Mouse (Mus musculus) erythroblast, embryonic 14.5 days (primary cell): ENCODE results near the gene Prr7. TPM values are rescaled to one million over a fixed set of nuclear protein-coding genes. Genes with fewer than 3 reads are reported as not detected.

ENCODE experiments used
- H3K27me3 ChIP-seq: 2 replicates; pipeline ENCODE4 v1.6.1; 2012; ENCODE audit warnings: inconsistent platforms; ENCODE audit not compliant: control insufficient read depth
- H3K36me3 ChIP-seq: 2 replicates; pipeline ENCODE4 v1.6.1; 2012; ENCODE audit warnings: mild to moderate bottlenecking, inconsistent platforms; ENCODE audit not compliant: control insufficient read depth
- H3K4me1 ChIP-seq: 2 replicates; pipeline ENCODE4 v1.6.1; 2012; ENCODE audit warnings: inconsistent platforms; ENCODE audit not compliant: control insufficient read depth
- H3K4me3 ChIP-seq: replicated peaks from 2 replicates; pipeline ENCODE3; 2012; ENCODE audit warnings: moderate library complexity, mild to moderate bottlenecking, inconsistent platforms
- H3K9me3 ChIP-seq: 2 replicates; pipeline ENCODE4 v1.6.1; 2012; ENCODE audit warnings: low read length, inconsistent platforms, mixed read lengths; ENCODE audit not compliant: control insufficient read depth
- GATA1 ChIP-seq: IDR thresholded peaks from 2 replicates; pipeline ENCODE4 v1.6.1; 2012; ENCODE audit warnings: low read length, inconsistent platforms, mixed read lengths
- TAL1 ChIP-seq: IDR thresholded peaks from 3 replicates; pipeline ENCODE4 v1.6.1; 2012; ENCODE audit warnings: low read length, inconsistent platforms, mixed read lengths
- polyA plus RNA-seq: library from polyadenylated mRNA; stranded (reverse); fragments of >175 nt; gene quantifications from 2 replicates; pipeline ENCODE4 v1.2.3, GENCODE M21; 2012

Gene Prr7
- polyA plus RNA-seq, 1 experiment, result 0.23 TPM

DNA sequence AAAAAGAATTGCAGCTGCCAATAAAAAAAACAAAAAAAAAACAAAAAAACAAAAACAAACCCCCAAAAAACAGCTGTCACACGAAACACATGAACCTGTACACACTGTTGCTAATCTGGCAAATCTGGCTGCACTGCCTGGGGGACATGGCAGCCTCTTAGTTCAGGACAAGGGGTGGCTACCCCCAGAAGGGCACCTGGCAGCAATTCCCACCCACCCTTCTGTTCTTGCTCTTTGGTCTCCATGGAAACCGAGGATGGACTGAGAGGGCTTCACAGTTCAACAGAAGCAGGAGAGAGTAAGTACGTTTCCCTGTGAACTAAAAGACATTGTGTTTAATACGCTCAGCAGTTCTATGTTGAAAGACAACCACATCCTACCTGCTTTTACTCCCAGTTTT is 31.6 kb downstream of the Prr7 start:
- TF ChIP-seq TAL1, result no peak
- no peak for TF ChIP-seq GATA1
- H3K9me3 ChIP-seq, result no peaks in the 10 kb centered on the region
- no peaks in the 10 kb centered on the region; the same call in 1 of the 2 replicates for H3K4me1 ChIP-seq
- peaks cover 44% of the 10 kb centered on the region for H3K27me3 ChIP-seq
- H3K36me3 ChIP-seq, result peaks cover 3% of the 10 kb centered on the region; the same call in 1 of the 2 replicates
- H3K4me3 ChIP-seq, result no peak overlapping the region

DNA sequence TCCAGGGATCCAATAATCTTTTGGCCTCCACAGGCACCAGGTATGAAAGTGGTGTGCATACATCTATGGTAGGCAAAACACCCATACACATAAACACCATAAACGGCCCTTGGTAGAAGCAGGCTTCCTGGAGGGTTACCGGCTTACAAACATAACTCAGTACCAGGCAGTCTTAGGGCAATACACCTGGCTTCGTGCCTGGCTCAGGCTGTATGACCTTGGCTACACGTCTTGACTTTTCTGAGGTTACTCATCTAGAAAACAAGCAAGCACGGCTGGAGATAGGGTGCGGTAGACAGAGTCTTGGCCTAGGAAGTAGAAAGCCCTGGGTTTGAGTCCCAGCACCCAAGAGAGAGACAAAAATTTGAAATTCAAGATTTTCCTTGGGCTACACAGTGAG is 32.6 kb downstream of the Prr7 start:
- no peak overlapping the region for H3K4me3 ChIP-seq
- H3K9me3 ChIP-seq, result no peaks in the 10 kb centered on the region
- H3K36me3 ChIP-seq, result peaks cover 3% of the 10 kb centered on the region; the same call in 1 of the 2 replicates
- peaks cover 39% of the 10 kb centered on the region for H3K27me3 ChIP-seq
- TF ChIP-seq GATA1 (no peak), TAL1 (no peak)
- no peaks in the 10 kb centered on the region; the same call in 1 of the 2 replicates for H3K4me1 ChIP-seq

DNA sequence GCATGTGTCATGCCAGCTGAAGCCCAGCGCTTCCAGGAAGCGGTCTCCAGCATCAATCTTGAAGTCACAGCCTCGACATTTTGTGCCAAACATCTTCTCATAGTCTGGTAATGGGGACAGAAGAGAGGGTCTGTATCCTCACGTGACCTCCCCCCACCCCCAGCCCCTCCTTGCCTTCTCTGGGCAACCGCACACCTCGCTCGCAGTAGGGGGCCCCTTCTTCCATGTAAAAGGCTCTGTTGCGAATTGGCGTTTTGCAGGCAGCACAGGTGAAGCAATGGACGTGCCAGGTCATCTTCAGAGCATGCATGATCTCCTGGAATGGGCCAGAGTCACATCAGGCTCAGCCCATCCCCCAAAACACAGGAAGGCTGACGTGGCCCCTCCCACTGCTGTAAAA is 34.8 kb downstream of the Prr7 start:
- H3K27me3 ChIP-seq, result peaks cover 22% of the 10 kb centered on the region
- H3K4me1 ChIP-seq, result no peaks in the 10 kb centered on the region; the same call in none of the 2 replicates
- H3K4me3 ChIP-seq, result no peak overlapping the region
- TF ChIP-seq GATA1 (no peak), TAL1 (no peak)
- H3K36me3 ChIP-seq, result peaks cover 11% of the 10 kb centered on the region; the same call in 1 of the 2 replicates
- H3K9me3 ChIP-seq, result no peaks in the 10 kb centered on the region

DNA sequence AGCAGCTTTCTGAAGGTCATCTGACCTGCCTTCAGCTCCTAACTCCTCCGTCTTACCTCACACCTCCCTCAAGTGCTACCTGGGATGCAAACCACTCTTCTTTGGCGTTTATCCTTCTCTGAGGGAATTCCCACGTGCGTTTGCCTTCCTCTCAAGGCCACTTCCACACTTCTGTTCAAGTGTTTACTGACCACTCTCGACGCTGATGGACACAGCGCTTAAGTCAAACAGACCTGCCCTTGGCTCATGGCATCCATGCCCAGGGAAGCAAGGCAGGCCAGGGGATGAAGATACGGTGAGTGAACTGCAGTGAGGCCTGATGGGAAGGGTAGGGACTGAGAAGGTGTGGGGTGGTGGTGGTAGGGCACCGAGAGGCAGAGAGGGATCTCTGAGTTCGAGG is 36.5 kb downstream of the Prr7 start:
- H3K27me3 ChIP-seq, result peaks cover 5% of the 10 kb centered on the region
- peaks cover 22% of the 10 kb centered on the region for H3K36me3 ChIP-seq
- H3K4me3 ChIP-seq, result no peak overlapping the region
- no peaks in the 10 kb centered on the region for H3K9me3 ChIP-seq
- no peaks in the 10 kb centered on the region; the same call in 1 of the 2 replicates for H3K4me1 ChIP-seq
- TF ChIP-seq GATA1 (no peak), TAL1 (no peak)

DNA sequence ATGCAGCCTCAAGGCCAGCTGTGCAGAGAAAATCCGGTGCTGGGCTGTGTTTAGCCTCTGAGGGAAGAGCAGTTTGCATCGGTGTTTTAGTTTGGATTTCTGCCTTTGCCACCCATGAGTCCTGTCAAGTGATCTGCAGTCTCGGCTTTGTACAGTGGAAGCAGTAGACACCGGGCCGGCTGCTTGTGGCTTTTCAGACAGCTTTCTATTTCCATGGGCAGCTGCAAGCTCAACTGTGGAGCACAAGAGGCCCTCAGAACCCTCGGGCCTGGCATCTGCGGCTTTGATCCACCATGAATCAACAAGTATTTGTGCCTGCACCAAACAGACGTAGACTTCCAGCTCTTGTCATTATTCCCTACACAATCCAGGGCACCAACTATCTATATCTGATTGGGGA is 38.3 kb downstream of the Prr7 start:
- Histone ChIP-seq H3K27me3 (no peaks in the 10 kb centered on the region), H3K4me1 (peaks cover under 1% of the 10 kb centered on the region), H3K36me3 (peaks cover 37% of the 10 kb centered on the region), H3K4me3 (no peak overlapping the region), H3K9me3 (no peaks in the 10 kb centered on the region)
- TF ChIP-seq TAL1 (no peak), GATA1 (no peak)

DNA sequence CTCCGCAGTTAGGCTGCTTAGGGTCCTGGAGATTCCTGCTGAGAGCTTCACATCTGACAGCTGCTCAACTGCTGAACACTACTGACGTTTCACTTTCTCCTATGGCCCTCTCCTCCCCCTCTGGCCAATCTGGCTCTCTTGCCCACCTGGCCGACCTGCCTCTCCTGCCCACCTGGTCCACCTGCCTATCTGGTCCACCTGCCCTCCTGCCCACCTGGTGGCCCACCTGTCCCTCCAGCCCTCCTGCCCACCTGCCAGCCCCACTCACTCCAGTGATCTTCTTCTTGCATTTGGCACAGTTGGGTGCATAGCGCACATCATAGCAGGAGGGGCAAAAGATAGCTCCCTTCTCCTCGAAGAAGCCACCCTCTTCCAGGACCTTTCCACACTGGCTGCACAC is 40.3 kb downstream of the Prr7 start:
- H3K4me3 ChIP-seq, result no peak overlapping the region
- H3K9me3 ChIP-seq, result no peaks in the 10 kb centered on the region
- peaks cover 46% of the 10 kb centered on the region for H3K36me3 ChIP-seq
- H3K4me1 ChIP-seq, result peaks cover 7% of the 10 kb centered on the region
- no peak for TF ChIP-seq GATA1
- no peak for TF ChIP-seq TAL1
- no peaks in the 10 kb centered on the region for H3K27me3 ChIP-seq

DNA sequence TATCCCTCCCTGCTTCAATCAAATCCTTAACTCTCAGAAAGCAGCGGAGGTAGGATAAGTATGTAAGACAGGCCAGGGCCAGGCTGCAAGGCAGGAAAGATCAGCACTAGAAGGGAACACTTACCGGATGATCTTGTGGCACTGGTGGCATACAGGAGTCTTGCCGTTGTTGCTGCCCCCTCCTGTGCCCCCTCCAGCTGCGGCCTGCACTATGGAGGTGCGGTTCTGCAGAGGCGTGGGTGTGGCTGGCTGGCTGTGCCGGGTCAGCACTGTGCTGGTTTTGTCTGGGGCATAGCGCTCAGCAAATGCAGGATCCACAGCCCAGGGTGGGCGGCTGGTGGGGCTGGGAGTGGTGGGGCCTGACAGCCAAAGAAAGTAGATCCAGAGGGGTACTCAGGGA is 41.7 kb downstream of the Prr7 start:
- H3K4me3 ChIP-seq, result no peak overlapping the region
- peaks cover 46% of the 10 kb centered on the region for H3K36me3 ChIP-seq
- peaks cover 14% of the 10 kb centered on the region for H3K4me1 ChIP-seq
- H3K27me3 ChIP-seq, result no peaks in the 10 kb centered on the region
- TF ChIP-seq GATA1, result no peak
- TF ChIP-seq TAL1, result no peak
- H3K9me3 ChIP-seq, result no peaks in the 10 kb centered on the region

DNA sequence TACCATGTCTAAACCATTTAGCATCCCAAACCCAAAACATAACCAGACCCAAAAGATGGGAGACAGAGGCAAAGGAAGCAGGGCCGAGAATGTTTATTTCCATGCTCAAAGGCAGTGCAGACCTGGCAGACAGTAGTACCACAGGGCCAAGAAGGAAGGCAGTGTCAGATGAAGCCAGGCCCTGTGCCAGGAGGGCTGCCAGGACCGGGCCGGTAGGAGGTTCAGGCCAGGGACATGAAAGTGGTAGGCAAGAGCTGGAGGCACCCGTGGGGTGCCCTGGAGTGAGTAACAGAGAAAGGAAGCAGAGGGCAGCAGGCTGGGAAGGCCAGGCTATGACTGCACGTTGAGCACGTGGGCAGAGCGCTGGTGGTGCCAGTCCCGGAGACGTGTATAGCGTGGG is 42.6 kb downstream of the Prr7 start:
- Histone ChIP-seq H3K27me3 (no peaks in the 10 kb centered on the region), H3K4me1 (peaks cover 23% of the 10 kb centered on the region), H3K36me3 (peaks cover 46% of the 10 kb centered on the region), H3K4me3 (no peak overlapping the region), H3K9me3 (no peaks in the 10 kb centered on the region)
- TF ChIP-seq TAL1 (no peak), GATA1 (no peak)

DNA sequence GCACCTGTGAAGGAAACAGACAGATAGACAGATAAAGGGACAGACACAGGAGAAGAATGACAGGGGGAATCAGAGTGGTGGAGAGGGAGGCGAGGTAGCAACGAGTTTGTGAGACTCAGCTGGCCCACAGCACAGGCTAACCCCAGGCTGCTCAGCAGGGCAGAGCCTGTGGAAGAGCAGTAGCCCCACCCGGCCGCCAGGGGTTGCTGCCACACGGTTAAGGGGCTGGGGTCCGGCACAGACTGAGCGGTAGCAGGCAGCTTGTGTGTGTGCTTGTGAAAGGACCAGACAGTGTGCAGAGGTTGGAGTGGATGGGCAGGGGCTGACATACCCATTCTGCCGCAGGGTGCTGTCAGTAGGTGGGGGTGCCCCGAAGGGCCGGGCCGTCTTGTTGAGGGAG is 43.8 kb downstream of the Prr7 start:
- Histone ChIP-seq H3K4me1 (peaks cover 35% of the 10 kb centered on the region), H3K36me3 (peaks cover 43% of the 10 kb centered on the region)

DNA sequence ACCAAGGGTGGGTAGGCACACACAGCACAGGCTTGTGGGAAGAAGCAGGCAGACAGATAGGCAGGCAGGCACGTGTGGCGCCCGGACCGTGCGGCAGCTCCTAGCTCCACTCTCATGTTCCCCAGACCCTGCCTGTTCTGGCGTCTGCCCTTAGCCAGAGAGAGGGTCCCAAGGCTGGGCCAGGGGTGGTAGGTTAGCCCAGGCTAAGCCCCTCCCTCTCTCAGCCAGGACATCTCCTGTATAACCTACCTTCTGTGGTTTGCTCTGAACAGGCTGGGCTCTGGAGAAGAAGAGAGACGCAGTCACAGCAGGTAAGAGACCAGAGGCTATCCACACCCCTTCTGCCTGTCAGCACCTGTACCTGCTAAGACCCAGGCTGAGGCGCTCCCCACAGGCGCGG is 44.5 kb downstream of the Prr7 start:
- no peak overlapping the region for H3K4me3 ChIP-seq
- H3K9me3 ChIP-seq, result no peaks in the 10 kb centered on the region
- H3K4me1 ChIP-seq, result peaks cover 41% of the 10 kb centered on the region
- TF ChIP-seq GATA1 (no peak), TAL1 (no peak)
- peaks cover 8% of the 10 kb centered on the region for H3K27me3 ChIP-seq
- H3K36me3 ChIP-seq, result peaks cover 39% of the 10 kb centered on the region

More for the DNA sequence above, 43.8 kb downstream of the Prr7 start:
- Histone ChIP-seq H3K9me3 (no peaks in the 10 kb centered on the region), H3K27me3 (peaks cover 7% of the 10 kb centered on the region), H3K4me3 (no peak overlapping the region)
- TF ChIP-seq TAL1, result no peak
- no peak for TF ChIP-seq GATA1
